Mouse (Mus musculus) monocyte, adult 5-6 weeks (primary cell): Measurements from ENCODE around the gene Gm49322. TPM values are rescaled to one million over a fixed set of nuclear protein-coding genes. Genes with fewer than 3 reads are reported as not detected.
"Not testable (repeated sequence)": the region's sequence is repeated elsewhere in the genome, so short reads cannot be mapped to it uniquely, and the experiment has no call there.

ENCODE experiments used
- ATAC-seq: fragments of 153-309, 156-312 bp; replicated peaks from 2 replicates; pipeline ENCODE4 v1.8.0; 2017; ENCODE audit warnings: mild to moderate bottlenecking; ENCODE audit not compliant: low TSS enrichment, insufficient number of reproducible peaks, severe bottlenecking, poor library complexity, low FRiP score
- total RNA-seq: library from RNA; stranded (forward); fragments of 200-1000, 200-491, 200-594 nt; gene quantifications from 3 replicates; pipeline ENCODE4 v1.2.3, GENCODE M21; 2017

Gm49322 gene
- 0.78 to 1.0 TPM in 2 of 3 replicates, not detected in the other for total RNA-seq

- not testable (repeated sequence) for ATAC-seq
Observed at GRCm38 (mm10) chr10:80605721-80606120, at the start of gene Gm49322. TSS of gene Gm49322 (plus strand) at chr10:80606021.

GRCm38 (mm10) chr10:80557346-80557965, 48.4 kb upstream of the Gm49322 start:
- ATAC-seq = no peak

DNA sequence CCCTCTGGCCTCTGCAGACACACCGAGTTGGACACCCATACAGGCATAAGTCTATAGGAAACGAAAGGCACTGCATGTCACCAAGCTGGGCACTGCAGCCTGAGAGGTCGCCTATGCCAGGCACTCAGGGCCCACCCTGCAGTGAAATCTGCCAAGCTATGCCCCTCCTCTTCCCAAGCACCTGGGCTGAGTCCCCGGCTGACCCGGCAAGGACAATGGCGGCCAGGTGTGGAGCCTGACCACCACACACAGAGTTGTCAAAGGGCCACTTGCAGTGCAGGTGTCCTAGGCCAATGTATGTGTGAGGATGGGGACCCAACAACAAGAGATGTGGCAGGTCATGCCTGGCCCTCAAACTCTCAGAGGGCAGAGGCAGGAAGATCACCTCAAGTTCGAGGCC, 46.4 kb upstream of the Gm49322 start:
- no peak for ATAC-seq

DNA sequence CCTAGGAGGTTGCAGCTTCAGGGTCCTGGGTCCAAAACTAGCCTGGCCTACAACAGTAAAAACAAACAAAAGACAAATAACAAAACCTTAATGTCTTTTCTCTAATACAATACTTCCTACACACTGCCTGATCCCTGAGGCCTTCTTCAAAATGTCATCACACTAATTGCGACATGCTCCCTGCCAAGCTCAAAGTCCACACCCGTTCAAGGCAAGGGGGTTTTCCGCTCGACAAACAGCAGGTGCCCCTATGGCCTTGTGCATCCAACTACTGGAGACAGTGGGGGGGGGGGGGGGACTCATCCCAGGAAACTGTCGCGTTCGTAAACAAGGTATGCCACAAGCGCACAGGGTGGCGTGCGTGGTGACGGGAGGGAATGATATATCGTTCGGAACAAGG, 45.2 kb upstream of the Gm49322 start:
- ATAC-seq = no peak; the same call in 1 of the 2 replicates

- peak; percentile 80 for ATAC-seq
Observed at GRCm38 (mm10) chr10:80561116-80561944, 44.5 kb upstream of the Gm49322 start, which contains the start of gene Rexo1. TSS of gene Rexo1 (minus strand) at chr10:80561560.

DNA sequence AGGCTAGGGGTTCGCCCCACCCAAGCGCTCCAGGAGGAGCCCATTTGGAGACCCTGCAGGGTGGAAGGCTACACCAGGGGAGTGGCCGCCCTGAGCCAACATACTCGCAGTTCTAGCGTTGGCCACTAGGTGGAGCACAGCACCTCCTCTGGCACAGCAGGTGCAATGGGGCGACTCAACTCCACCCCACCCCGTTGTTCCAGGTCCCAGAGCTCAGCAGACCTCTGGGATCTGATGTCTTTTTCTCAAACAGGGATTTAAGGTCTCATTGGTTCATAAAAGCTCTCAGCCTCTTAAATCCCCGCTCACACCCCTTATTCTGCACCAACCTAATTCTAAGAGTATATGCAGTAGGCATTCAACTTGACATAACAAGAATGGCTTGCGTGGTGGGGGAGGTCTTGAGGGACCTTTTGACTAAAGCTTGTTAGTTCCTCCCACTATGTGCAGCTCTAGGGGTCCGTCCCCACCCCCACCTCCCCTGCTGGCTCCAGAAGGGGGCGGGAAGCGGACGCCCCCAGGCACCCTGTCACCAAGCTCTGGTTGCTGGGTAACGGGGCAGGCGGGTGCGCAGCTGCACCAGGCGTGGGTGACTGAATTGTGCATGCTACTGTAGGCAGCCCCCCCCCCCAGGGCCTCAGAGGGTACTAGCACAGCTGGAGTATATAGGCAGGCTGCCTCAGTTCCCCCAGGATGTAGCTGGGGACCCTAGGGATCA, 39.3 kb upstream of the Gm49322 start:
- ATAC-seq = peak; percentile 45

- no peak for ATAC-seq
Observed at GRCm38 (mm10) chr10:80568876-80569275, 36.9 kb upstream of the Gm49322 start.

DNA sequence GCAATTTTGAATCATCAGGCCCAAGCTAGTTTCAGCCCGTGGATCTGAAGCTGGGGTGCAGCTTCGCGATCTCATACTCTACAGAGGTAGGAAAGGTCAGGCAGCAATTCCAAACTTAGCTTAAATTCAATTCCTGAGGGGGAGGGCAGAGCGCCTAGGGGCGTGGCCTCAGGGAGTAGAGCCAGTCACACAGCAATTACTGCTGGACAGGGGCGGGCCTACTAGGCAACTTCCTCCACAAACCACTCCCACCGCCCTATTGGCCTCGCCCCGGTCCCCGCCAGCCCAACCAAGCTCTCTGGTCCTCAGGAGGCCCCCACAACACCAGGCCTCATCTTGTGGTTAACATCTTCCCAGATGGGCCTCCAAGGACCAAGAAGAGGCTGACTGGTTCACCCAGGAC, 36.2 kb upstream of the Gm49322 start:
- peak; percentile 75 for ATAC-seq

- ATAC-seq = no peak
Observed at GRCm38 (mm10) chr10:80570419-80570818, 35.4 kb upstream of the Gm49322 start.

DNA sequence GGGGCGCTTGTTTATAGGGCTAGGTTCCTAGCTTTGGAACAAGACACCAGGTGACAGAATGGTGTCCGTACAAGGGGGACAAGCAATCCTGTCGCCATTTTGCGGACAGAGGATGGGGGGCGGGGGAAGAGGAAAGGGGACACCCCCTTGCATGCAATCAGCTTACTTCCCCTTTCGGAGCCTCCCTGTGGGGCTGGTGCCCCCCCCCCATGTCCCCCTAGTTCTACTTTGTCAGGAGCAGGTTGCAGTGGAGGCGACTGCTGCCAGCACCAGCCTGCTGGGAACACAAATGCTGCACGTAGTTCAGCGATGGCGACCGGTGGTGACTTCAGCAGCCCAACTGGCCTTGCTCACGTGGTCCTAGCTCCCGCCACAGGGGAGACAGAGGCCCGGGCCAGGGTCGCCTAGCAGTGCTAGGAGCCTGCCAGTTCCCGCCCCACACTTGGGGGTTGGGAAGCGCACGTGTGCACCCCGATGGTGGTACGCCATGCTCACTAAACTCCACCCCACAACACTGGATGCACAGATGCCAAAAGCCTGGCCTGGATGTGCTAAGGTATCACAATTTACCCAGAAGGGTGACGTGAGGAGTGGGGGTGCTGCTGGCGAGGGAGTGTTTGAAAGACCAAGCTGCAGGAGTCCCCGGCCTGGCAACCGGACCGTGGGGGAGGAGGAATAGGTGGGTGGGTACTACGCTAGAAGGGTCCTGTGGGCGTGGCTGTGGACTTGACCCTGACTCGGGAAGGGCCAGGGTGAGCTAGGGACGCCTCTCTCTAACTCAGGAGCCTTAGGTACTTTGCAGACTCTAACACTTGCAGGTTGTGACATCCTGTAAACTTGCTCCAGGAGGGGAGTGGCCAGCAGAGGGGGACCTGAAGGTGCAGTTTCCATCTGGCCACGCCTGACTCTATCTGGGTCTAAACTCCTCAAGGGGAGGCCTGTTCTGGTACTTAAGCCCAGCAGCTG, 34.7 kb upstream of the Gm49322 start:
- no peak for ATAC-seq

DNA sequence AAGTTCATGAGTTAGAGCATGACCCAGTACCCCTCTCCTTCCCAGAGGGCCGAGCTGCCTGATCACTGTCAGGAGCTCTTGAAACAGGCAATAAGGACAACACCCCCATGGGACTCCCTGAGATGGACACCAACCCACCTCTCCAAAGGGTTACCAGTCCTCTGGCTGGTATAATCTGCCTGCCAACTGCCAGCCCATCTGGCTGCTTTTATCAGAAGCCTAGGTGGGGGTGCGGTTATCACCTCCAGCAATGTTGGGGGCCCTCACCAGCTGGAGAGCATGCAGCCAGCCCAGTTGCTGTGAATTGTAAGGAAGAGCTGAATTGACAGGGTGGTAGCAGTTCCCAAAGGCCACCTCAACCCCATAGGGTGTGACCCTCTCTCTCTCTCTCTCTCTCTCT, 33.3 kb upstream of the Gm49322 start:
- ATAC-seq = no peak

DNA sequence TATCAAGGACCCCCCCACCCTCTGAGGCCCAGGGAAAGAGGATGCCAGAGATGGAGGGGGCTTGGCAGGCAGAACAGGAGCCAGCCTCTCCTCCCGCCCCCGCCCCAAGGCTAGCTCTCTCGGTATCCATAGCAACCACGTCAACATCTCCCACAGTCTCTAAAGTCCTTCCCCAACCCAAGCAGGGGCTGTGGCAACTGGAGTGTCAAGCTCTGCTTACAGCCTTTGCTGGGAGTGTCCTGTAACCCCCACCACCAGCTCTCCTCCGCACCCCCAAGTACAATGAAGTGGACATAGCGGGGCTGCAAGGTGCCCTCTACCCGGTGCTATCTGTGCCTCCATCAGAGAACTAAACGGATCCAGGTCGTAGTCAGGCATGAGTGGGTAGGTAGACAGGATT, 31.9 kb upstream of the Gm49322 start:
- ATAC-seq = no peak

GRCm38 (mm10) chr10:80574896-80575295, 30.9 kb upstream of the Gm49322 start:
- ATAC-seq = no peak

DNA sequence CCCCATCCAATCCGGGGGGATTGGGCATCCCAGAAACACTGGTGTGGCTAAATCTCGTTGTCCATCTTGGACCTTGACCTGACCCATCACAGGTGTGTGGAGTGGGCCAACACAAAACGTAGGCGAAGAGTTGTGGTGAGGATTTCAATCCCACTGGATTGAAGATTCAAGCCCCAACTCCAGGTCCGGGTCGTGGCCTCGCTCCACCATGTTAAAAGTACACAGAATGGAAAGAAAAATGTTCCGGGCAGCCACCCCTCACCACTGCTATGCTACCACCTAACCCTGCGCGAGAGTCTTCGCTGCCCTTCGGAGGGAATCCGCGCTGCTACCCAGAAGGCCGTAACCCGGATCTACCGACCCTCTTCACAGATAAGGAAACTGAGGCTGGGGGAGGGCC, 29.9 kb upstream of the Gm49322 start:
- ATAC-seq = no peak

DNA sequence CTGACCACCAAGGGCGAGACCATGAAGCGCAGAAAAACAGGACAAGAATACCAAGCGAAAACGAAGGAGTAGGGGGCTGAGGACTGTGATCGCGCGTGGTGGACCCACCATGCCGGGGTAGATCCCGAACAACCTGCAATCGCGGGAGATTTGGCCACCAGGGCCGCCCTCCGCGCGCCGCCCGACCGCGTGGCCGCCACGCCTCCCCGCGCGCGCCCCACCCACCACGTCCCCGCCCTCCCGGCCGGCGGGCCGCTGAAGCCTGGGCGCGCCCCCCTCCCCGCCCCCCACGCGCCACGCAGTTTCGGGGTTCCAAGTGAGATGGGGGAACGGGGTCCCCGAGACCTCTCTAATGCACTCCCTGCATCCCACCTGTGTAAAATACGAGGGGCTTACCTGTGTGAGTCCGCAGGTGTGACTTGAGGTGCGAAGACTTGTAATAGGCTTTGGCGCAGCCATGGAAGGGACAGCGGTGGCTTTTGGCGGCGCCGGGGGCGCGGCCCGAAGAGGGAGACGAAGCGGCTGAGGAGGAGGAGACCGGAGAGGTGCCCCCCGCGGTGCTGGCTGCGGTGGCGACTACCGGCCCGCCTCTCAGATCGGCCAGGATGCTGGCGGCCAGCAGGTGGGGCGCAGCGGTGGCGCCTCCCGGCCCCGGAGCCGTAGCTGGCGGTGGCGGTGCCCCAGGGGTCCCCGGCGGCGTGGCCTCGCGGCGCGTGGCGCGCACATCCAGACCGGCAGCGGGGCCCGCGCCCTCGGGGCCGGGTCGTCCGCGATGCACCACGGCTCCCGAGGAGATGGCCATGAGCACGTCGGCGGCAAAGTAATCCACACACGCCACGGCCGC, 29.2 kb upstream of the Gm49322 start:
- no peak for ATAC-seq

DNA sequence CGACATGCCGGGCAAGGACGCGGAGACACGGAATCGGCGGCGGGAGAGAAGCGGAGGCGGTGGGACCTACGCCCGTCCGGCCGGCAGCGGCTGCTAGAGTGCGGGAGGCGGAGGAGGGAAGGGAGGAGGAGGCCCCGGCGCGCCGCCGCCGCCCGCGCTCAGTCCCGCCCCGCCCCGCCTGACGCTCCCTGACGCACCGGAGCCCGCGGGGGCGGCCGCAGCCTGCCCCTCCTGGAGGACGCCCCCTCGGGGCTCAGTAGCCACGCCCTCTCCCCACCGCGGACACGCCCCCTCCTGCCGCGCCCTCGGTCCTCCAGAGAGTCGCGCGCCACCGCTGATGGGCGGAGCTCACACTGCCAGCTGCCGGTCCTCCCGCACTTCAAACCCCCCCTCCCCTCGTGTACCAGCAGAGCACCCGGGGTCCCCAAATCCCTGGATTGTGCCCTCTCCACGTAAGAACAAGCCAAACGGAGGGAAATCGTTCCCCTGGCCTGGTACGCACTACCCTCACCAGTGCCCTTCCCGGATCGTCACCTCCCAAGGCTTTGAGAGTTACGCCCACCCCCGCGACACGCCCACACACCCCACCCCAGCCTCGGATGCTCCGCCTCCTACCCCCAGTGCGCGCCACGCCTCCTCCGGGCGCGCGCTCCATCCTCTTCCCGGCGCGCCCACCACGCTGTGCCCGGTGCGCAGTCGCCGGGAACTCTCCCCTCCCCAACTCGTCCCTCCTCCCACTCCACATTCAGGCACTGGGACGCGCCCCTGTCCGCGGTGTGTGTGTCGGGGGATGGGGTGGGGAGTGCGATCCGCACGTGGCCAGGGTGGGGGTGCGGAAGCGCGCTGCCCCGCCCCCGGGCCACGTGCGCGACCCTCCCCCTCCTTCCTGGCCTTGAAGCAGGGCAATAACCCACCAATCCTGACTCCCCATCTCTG, 28.4 kb upstream of the Gm49322 start, which contains the start of gene Klf16:
Gene Klf16, minus strand, starts transcription at position 127 of the 936 bp plus-strand sequence.
- ATAC-seq = peak; percentile 60
